Mouse (Mus musculus) liver, adult 2 months (tissue): ENCODE results near the gene Elf2. TPM values are rescaled to one million over a fixed set of nuclear protein-coding genes. Genes with fewer than 3 reads are reported as not detected.
"Not testable (repeated sequence)": the region's sequence is repeated elsewhere in the genome, so short reads cannot be mapped to it uniquely, and the experiment has no call there.

Experiments used
- DNase-seq: peaks from one replicate; pipeline ENCODE4 v3.0.0-alpha.2; 2011; ENCODE audit warnings: low read depth, low spot score; ENCODE audit errors: extremely low read depth
- H3K27ac ChIP-seq: fragments of 200-500 bp; replicated peaks from 2 replicates; pipeline ENCODE4 v1.5.1; 2012; ENCODE audit warnings: low read depth, mild to moderate bottlenecking, control low read depth, inconsistent platforms, low read length; ENCODE audit not compliant: insufficient read depth
- H3K27me3 ChIP-seq: fragments of 200-500 bp; 2 replicates; pipeline ENCODE4 v1.6.1; 2012; ENCODE audit warnings: mild to moderate bottlenecking, moderate library complexity, low read length, inconsistent platforms; ENCODE audit not compliant: control insufficient read depth, insufficient read depth
- H3K36me3 ChIP-seq: fragments of 200-500 bp; 2 replicates; pipeline ENCODE4 v1.6.1; 2012; ENCODE audit warnings: low read length, inconsistent platforms; ENCODE audit not compliant: control insufficient read depth, insufficient read depth
- H3K4me1 ChIP-seq: fragments of 200-500 bp; 2 replicates; pipeline ENCODE4 v1.6.1; 2011; ENCODE audit warnings: low read length; ENCODE audit not compliant: control insufficient read depth, insufficient read depth
- H3K4me3 ChIP-seq: fragments of 200-500 bp; 2 replicates; pipeline ENCODE4 v1.5.1; 2011; ENCODE audit warnings: low read depth, mild to moderate bottlenecking, control low read depth, low read length, moderate library complexity; ENCODE audit not compliant: insufficient read depth
- H3K79me2 ChIP-seq: fragments of 200-500 bp; 2 replicates; pipeline ENCODE4 v1.6.1; 2012; ENCODE audit warnings: inconsistent platforms, mild to moderate bottlenecking, low read length, moderate library complexity; ENCODE audit not compliant: control insufficient read depth, insufficient read depth
- H3K9ac ChIP-seq: fragments of 200-500 bp; 2 replicates; pipeline ENCODE4 v1.6.1; 2012; ENCODE audit warnings: low read depth, mild to moderate bottlenecking, control low read depth, inconsistent platforms, low read length
- CTCF ChIP-seq: fragments of 200-500 bp; IDR thresholded peaks from 2 replicates; pipeline ENCODE4 v1.5.1; 2011; ENCODE audit warnings: low read depth, low read length, control low read depth
- POLR2A ChIP-seq: fragments of 200-500 bp; IDR thresholded peaks from 2 replicates; pipeline ENCODE4 v1.6.1; 2011; ENCODE audit warnings: low read length, control low read depth; ENCODE audit not compliant: insufficient read depth; ENCODE audit errors: extremely low read depth
- WGBS: fragments of 180-500 bp; shearing (Covaris S2); methylation state at CpG from one replicate; pipeline ENCODE4 v1.1.7; 2018; 5-methylcytosine and 5-hydroxymethylcytosine counted together
- polyA plus RNA-seq: library from polyadenylated mRNA; depleted of rRNA; stranded (reverse); fragments of >200 nt; gene quantifications from 2 replicates; pipeline ENCODE4 v1.2.3, GENCODE M21; 2012
- total RNA-seq: library from RNA; depleted of rRNA; stranded (reverse); fragments of >200 nt; gene quantifications from 2 replicates; pipeline ENCODE4 v1.2.3, GENCODE M21; 2014

Elf2 gene
- total and polyA plus RNA-seq, 2 experiments, result 14.0 to 23.8 TPM

GRCm38 (mm10) chr3:51350806-51351205, 10.3 kb upstream of the Elf2 start:
- Histone ChIP-seq H3K4me3 (no peak overlapping the region), H3K27me3 (no peaks in the 10 kb centered on the region), H3K36me3 (no peaks in the 10 kb centered on the region), H3K79me2 (no peaks in the 10 kb centered on the region), H3K27ac (no peak overlapping the region), H3K4me1 (no peaks in the 10 kb centered on the region), H3K9ac (no peak overlapping the region)
- WGBS, result 80% methylated on average over 3 of the region's 3 CpGs
- no peak for TF ChIP-seq POLR2A
- no peak for TF ChIP-seq CTCF
- DNase-seq, result no peak

- H3K27me3 ChIP-seq, result no peaks in the 10 kb centered on the region
- no peaks in the 10 kb centered on the region for H3K36me3 ChIP-seq
- no peaks in the 10 kb centered on the region for H3K79me2 ChIP-seq
- H3K4me1 ChIP-seq, result no peaks in the 10 kb centered on the region
- 80% methylated on average over 3 of the region's 3 CpGs for WGBS
- TF ChIP-seq POLR2A, result no peak
- no peak for TF ChIP-seq CTCF
- DNase-seq, result no peak
- no peak overlapping the region for H3K27ac ChIP-seq
- H3K9ac ChIP-seq, result no peak overlapping the region
- no peak overlapping the region for H3K4me3 ChIP-seq
Observed at GRCm38 (mm10) chr3:51348646-51349238, 8.3 kb upstream of the Elf2 start.

DNA sequence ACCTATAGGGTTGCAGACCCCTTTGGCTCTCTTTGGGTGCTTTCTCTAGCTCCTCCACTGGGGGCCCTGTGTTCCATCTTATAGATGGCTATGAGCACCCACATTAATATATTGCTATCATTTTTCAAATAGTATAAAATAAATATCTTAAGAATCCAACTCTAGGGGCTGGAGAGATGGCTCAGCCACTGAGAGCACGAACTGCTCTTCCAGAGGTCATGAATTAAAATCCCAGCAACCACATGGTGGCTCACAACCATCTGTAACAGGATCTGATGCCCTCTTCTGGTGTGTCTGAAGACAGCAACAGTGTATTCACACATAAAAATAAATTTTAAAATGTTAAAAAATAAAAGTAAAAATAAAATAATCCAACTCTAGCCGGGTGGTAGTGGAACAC, 4.6 kb upstream of the Elf2 start:
- H3K27me3 ChIP-seq, H3K4me1 ChIP-seq: not testable (repeated sequence)
- WGBS, result 97% methylated on average over 2 of the region's 2 CpGs

DNA sequence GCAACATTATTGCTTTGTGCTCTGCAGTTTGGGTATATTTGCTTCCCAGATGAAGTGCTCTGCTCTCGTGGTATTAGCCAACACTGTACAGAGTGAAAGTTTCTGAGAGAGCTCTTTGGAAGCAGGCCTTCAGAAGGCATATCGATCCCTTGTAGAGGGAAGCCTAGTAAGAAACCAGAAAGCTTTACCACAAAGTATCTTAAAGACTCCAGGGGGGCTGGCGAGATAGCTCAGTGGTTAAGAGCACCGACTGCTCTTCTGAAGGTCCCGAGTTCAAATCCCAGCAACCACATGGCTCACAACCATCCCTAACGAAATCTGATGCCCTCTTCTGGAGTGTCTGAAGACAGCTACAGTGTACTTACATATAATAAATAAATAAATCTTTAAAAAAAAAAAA, 3.7 kb upstream of the Elf2 start:
- not testable (repeated sequence) for H3K9ac ChIP-seq, H3K27ac ChIP-seq, H3K36me3 ChIP-seq, DNase-seq, H3K4me3 ChIP-seq, H3K79me2 ChIP-seq, H3K4me1 ChIP-seq, H3K27me3 ChIP-seq
- 95% methylated on average over 6 of the region's 6 CpGs for WGBS

More for the DNA sequence above, 4.6 kb upstream of the Elf2 start:
- not testable (repeated sequence) for H3K36me3 ChIP-seq, H3K4me3 ChIP-seq, H3K27ac ChIP-seq, H3K9ac ChIP-seq, DNase-seq, H3K79me2 ChIP-seq

DNA sequence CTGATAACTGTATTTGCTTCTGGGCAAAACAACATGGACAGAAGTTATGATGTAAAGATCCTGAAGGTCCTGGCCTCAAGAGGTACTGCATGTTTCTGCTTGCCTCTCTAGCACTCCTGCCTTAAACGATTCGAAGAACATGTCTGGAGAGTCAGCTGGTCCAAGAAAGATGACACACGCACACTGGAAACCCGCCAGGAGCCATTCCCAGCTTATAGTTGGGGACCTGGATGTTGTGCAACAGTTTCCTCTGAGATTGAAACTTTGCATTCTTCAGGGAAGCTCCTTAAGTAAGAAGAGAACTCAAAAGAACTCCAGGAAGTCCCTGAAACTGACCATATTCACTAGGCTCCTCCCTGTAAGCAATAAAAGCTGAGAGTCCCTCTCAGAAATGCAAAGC, 2.8 kb upstream of the Elf2 start:
- TF ChIP-seq POLR2A (no peak), CTCF (no peak)
- no peak overlapping the region for H3K4me3 ChIP-seq
- no peak overlapping the region for H3K9ac ChIP-seq
- DNase-seq, result no peak
- no peak overlapping the region for H3K27ac ChIP-seq
- H3K36me3 ChIP-seq, result no peaks in the 10 kb centered on the region
- H3K79me2 ChIP-seq, result peaks cover 12% of the 10 kb centered on the region; the same call in 1 of the 2 replicates
- H3K4me1 ChIP-seq, result peaks cover 6% of the 10 kb centered on the region; the same call in 1 of the 2 replicates
- WGBS, result 85% methylated on average over 4 of the region's 4 CpGs
- H3K27me3 ChIP-seq, result no peaks in the 10 kb centered on the region

DNA sequence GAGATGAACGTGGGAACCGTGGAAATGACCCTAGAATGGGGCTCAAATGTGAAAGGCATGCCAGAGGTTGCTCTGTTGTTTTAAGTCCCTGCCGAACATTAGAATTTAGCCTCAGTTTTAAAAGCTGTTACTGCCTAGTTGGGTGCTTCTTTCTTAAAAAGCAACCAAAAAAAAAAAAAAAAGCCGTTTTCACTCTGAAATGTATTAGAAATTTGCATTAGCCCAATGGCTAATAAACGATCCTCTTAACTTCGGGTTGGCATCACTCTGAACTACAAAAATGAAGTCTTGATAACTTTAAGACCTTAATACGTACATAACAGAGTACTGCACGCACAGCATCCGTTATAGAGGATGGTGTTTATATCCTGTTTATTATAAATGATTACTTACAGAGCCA, 1.7 kb upstream of the Elf2 start:
- no peaks in the 10 kb centered on the region for H3K27me3 ChIP-seq
- no peaks in the 10 kb centered on the region for H3K36me3 ChIP-seq
- no peak for DNase-seq
- no peak for TF ChIP-seq CTCF
- TF ChIP-seq POLR2A, result no peak
- peaks cover 6% of the 10 kb centered on the region; the same call in 1 of the 2 replicates for H3K4me1 ChIP-seq
- no peak overlapping the region for H3K27ac ChIP-seq
- H3K9ac ChIP-seq, result peak overlapping the region; percentile 76; the same call in 1 of the 2 replicates
- peaks cover 13% of the 10 kb centered on the region; the same call in 1 of the 2 replicates for H3K79me2 ChIP-seq
- 19% methylated on average over 9 of the region's 9 CpGs for WGBS
- H3K4me3 ChIP-seq, result peak overlapping the region; percentile 71
